Mouse (Mus musculus) liver, embryonic 12.5 days (tissue): ENCODE results near the gene Ddx39b. TPM values are rescaled to one million over a fixed set of nuclear protein-coding genes. Genes with fewer than 3 reads are reported as not detected.
A peak's percentile ranks its signal among the peaks of the same experiment; 100 is the strongest.
"Not testable (repeated sequence)": the region's sequence is repeated elsewhere in the genome, so short reads cannot be mapped to it uniquely, and the experiment has no call there.

Experiments
- ATAC-seq: fragments of 200-750 bp; cut with Nextera tagmentation; 2 replicates; pipeline ENCODE4 v1.8.0; 2017; ENCODE audit warnings: moderate number of reproducible peaks, mild to moderate bottlenecking, moderate library complexity
- H3K27ac ChIP-seq: fragments of 300-500 bp; sonication (generic); 2 replicates; pipeline ENCODE4 v1.5.1; 2016; ENCODE audit warnings: mild to moderate bottlenecking
- H3K27me3 ChIP-seq: fragments of 300-500 bp; sonication (generic); replicated peaks from 2 replicates; pipeline ENCODE4 v1.6.1; 2016; ENCODE audit warnings: mild to moderate bottlenecking, moderate library complexity
- H3K36me3 ChIP-seq: fragments of 300-500 bp; sonication (generic); 2 replicates; pipeline ENCODE4 v1.6.1; 2016; ENCODE audit warnings: mild to moderate bottlenecking, moderate library complexity
- H3K4me1 ChIP-seq: fragments of 300-500 bp; sonication (generic); 2 replicates; pipeline ENCODE4 v1.6.1; 2016
- H3K4me2 ChIP-seq: fragments of 300-500 bp; sonication (generic); 2 replicates; pipeline ENCODE4 v1.6.1; 2016; ENCODE audit warnings: mild to moderate bottlenecking, moderate library complexity
- H3K4me3 ChIP-seq: fragments of 300-500 bp; sonication (generic); 2 replicates; pipeline ENCODE4 v1.5.1; 2016; ENCODE audit warnings: mild to moderate bottlenecking, moderate library complexity
- H3K9ac ChIP-seq: fragments of 300-500 bp; sonication (generic); 2 replicates; pipeline ENCODE4 v1.6.1; 2016; ENCODE audit warnings: mild to moderate bottlenecking, moderate library complexity
- H3K9me3 ChIP-seq: fragments of 300-500 bp; sonication (generic); replicated peaks from 2 replicates; pipeline ENCODE4 v1.6.1; 2016; ENCODE audit warnings: mild to moderate bottlenecking, moderate library complexity
- WGBS: fragments of 180-500 bp; shearing (Covaris S2); methylation state at CpG from one replicate; pipeline ENCODE4 v1.1.7; 2016; ENCODE audit not compliant: insufficient replicate concordance; 5-methylcytosine and 5-hydroxymethylcytosine counted together
- polyA plus RNA-seq: library from polyadenylated mRNA; unstranded; fragments of >200 nt; fragmentation: Nextera tagmentation; extraction: Ambion mirVana; gene quantifications from 2 replicates; pipeline ENCODE4 v1.2.1, GENCODE M21; 2016

Ddx39b gene
- polyA plus RNA-seq, 1 experiment from 2014 or later, result 267 TPM

DNA sequence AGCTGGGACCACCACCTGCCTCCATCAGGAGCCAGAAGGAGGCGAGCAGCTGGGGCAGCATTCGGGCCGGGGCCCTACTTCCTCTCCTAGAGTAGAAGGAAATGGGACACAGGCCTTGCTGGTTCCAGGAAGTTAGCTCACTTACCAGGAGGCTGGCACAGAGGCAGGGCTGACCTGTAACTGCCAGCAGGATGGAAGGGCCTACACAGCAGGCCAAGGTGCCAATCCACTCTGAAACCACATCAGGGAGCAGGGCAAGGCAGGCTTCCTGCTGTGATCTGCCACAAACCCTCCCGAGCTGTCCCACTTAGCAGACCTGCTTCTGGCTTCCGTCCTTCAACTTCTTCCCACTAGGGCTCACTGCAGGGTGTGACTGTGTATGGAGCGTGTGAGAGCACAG is 19.2 kb upstream of the Ddx39b start:
- peak overlapping the region; percentile 17; the same call in 1 of the 2 replicates for H3K27ac ChIP-seq
- H3K4me1 ChIP-seq, result peaks cover 49% of the 10 kb centered on the region
- WGBS, result 52% methylated on average over 6 of the region's 6 CpGs
- H3K9me3 ChIP-seq, result no peaks in the 10 kb centered on the region
- H3K9ac ChIP-seq, result no peak overlapping the region
- no peak for ATAC-seq
- no peaks in the 10 kb centered on the region for H3K27me3 ChIP-seq
- H3K4me2 ChIP-seq, result no peak overlapping the region
- H3K4me3 ChIP-seq, result no peak overlapping the region
- peaks cover 47% of the 10 kb centered on the region for H3K36me3 ChIP-seq

- ATAC-seq, result no peak
- Histone ChIP-seq H3K36me3 (peaks cover 69% of the 10 kb centered on the region), H3K4me1 (peaks cover 35% of the 10 kb centered on the region), H3K27me3 (no peaks in the 10 kb centered on the region), H3K4me3 (no peak overlapping the region), H3K4me2 (no peak overlapping the region), H3K27ac (no peak overlapping the region), H3K9ac (no peak overlapping the region), H3K9me3 (no peaks in the 10 kb centered on the region)
- WGBS, result 86% methylated on average over 4 of the region's 4 CpGs
Observed at GRCm38 (mm10) chr17:35224641-35225040, 16.9 kb upstream of the Ddx39b start.

DNA sequence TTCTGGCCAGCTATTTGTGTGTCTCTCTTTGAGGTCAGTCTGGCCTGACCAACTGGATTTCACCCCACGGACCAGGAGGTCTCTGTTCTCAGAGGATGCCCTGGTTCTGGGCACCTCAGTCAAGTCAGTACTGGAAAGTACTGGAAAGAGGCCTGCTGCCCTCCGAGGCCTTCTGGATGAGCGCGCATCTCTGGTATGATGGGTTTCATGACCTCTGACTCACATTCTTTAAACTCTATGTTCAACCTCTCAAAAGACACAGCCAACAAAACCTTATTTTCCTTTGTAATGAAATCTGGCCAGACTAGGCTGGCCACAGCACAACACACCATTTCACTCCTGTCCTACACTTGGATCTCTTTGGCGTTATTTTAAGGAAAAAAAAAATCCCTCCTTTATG is 16.1 kb upstream of the Ddx39b start:
- Histone ChIP-seq H3K9me3 (no peaks in the 10 kb centered on the region), H3K36me3 (peaks cover 69% of the 10 kb centered on the region), H3K9ac (no peak overlapping the region), H3K4me1 (peaks cover 27% of the 10 kb centered on the region), H3K4me2 (no peak overlapping the region), H3K4me3 (no peak overlapping the region), H3K27ac (no peak overlapping the region), H3K27me3 (no peaks in the 10 kb centered on the region)
- ATAC-seq, result no peak
- WGBS, result 90% methylated on average over 5 of the region's 5 CpGs

GRCm38 (mm10) chr17:35226561-35227046 is 14.9 kb upstream of the Ddx39b start:
- peaks cover 71% of the 10 kb centered on the region for H3K36me3 ChIP-seq
- 67% methylated on average over 14 of the region's 14 CpGs for WGBS

GRCm38 (mm10) chr17:35231022-35231421 is 10.5 kb upstream of the Ddx39b start:
- peaks cover 57% of the 10 kb centered on the region for H3K36me3 ChIP-seq
- no peaks in the 10 kb centered on the region for H3K9me3 ChIP-seq
- H3K4me2 ChIP-seq, result no peak overlapping the region
- no peaks in the 10 kb centered on the region for H3K27me3 ChIP-seq
- no peak overlapping the region for H3K9ac ChIP-seq
- 80% methylated on average over 10 of the region's 10 CpGs for WGBS
- no peak for ATAC-seq
- H3K4me3 ChIP-seq, result no peak overlapping the region
- peaks cover 57% of the 10 kb centered on the region for H3K4me1 ChIP-seq
- H3K27ac ChIP-seq, result no peak overlapping the region

More at GRCm38 (mm10) chr17:35226561-35227046, 14.9 kb upstream of the Ddx39b start:
- H3K27me3 ChIP-seq, result no peaks in the 10 kb centered on the region
- no peak for ATAC-seq
- H3K4me1 ChIP-seq, result peaks cover 34% of the 10 kb centered on the region
- H3K27ac ChIP-seq, result no peak overlapping the region
- H3K9ac ChIP-seq, result no peak overlapping the region
- H3K4me3 ChIP-seq, result no peak overlapping the region
- H3K9me3 ChIP-seq, result no peaks in the 10 kb centered on the region
- H3K4me2 ChIP-seq, result no peak overlapping the region

DNA sequence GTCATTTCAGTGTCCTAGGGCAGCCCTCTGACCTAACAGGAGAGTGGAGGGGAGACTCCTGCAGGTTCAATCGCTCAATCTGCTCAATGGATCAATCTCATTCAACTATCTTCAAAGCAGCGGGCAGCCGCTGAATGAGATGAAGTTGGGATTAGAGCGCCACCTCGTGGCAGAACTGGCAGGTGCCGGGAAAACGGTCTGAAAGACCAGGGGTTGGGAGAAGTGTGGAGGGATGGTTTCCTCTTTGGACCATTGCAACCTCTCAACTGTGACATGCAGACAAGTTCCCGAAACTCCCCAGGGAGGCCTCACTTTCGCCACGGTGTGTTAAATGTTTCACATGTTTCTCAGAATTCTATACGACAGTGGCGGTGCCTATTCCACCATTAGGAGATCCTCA is 9.5 kb upstream of the Ddx39b start:
- Histone ChIP-seq H3K4me1 (peaks cover 54% of the 10 kb centered on the region), H3K27me3 (no peaks in the 10 kb centered on the region), H3K9ac (no peak overlapping the region), H3K4me2 (peak overlapping the region; percentile 96), H3K9me3 (no peaks in the 10 kb centered on the region), H3K36me3 (peaks cover 57% of the 10 kb centered on the region), H3K4me3 (0 out of 2 replicates have a peak overlapping the region, but pooled peaks have one; percentile 3), H3K27ac (peak overlapping the region; percentile 49; the same call in 1 of the 2 replicates)
- ATAC-seq, result no peak
- 11% methylated on average over 12 of the region's 12 CpGs for WGBS

DNA sequence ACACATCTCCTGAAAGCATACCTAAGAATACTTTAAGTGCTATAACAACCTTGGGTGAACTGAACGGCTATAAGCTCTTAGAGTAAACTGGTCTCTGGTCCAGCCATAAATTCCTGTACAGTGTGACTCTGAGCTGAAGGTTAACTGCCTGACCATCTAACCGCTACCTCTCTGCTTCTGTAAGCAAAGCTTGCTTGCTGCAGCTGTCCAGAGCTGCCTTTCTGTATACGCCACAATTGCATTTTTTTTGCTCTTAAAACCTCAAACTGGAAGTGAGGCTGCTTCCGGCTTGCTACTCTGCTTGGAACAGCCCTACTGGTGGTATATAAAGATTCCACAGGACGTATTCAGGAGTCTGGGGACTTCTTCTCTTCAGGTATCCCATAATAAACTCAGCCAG is 8.9 kb upstream of the Ddx39b start:
- H3K4me1 ChIP-seq, result peaks cover 56% of the 10 kb centered on the region
- no peaks in the 10 kb centered on the region for H3K27me3 ChIP-seq
- no peak overlapping the region for H3K9ac ChIP-seq
- peaks cover 52% of the 10 kb centered on the region for H3K36me3 ChIP-seq
- WGBS, result 67% methylated on average over 5 of the region's 5 CpGs
- no peak for ATAC-seq
- H3K9me3 ChIP-seq, result no peaks in the 10 kb centered on the region
- 0 out of 2 replicates have a peak overlapping the region, but pooled peaks have one; percentile 3 for H3K4me3 ChIP-seq
- peak overlapping the region; percentile 49 for H3K27ac ChIP-seq
- H3K4me2 ChIP-seq, result peak overlapping the region; percentile 96

- Histone ChIP-seq H3K9me3 (no peaks in the 10 kb centered on the region), H3K27ac (peak within 1 kb of the TSS; percentile 90), H3K4me3 (peak within 1 kb of the TSS; percentile 77), H3K27me3 (no peaks in the 10 kb centered on the region), H3K4me1 (peaks cover 56% of the 10 kb centered on the region), H3K36me3 (peaks cover 45% of the 10 kb centered on the region), H3K9ac (peak within 1 kb of the TSS; percentile 90), H3K4me2 (peak within 1 kb of the TSS; percentile 96)
- ATAC-seq, result no peak
- 71% methylated on average over 18 of the region's 18 CpGs for WGBS
Observed at GRCm38 (mm10) chr17:35233114-35233980, 8.2 kb upstream of the Ddx39b start, which contains the start of gene Atp6v1g2. Atp6v1g2 (plus strand) TSS chr17:35233660.

DNA sequence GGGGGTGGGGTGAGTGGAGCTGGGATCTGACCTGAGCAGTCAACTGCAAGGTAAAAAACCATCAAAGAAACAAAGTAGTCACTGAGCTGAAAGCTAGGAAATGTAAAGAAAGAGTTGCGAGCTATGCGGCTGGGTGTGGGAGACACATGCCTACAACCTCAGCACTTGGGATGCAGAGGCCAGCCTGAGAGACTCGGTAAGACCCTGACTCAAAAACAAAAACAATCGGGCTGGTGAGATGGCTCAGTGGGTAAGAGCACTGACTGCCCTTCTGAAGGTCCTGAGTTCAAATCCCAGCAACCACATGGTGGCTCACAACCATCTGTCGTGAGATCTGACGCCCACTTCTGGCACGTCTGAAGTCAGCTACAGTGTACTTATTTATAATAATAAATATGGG is 7.5 kb upstream of the Ddx39b start:
- peak overlapping the region; percentile 49 for H3K27ac ChIP-seq
- peaks cover 38% of the 10 kb centered on the region for H3K36me3 ChIP-seq
- H3K27me3 ChIP-seq, ATAC-seq, H3K9me3 ChIP-seq: not testable (repeated sequence)
- 62% methylated on average over 7 of the region's 7 CpGs for WGBS
- H3K9ac ChIP-seq, result 0 out of 2 replicates have a peak overlapping the region, but pooled peaks have one; percentile 90
- H3K4me2 ChIP-seq, result peak overlapping the region; percentile 96
- H3K4me1 ChIP-seq, result peaks cover 56% of the 10 kb centered on the region
- H3K4me3 ChIP-seq, result peak overlapping the region; percentile 77

DNA sequence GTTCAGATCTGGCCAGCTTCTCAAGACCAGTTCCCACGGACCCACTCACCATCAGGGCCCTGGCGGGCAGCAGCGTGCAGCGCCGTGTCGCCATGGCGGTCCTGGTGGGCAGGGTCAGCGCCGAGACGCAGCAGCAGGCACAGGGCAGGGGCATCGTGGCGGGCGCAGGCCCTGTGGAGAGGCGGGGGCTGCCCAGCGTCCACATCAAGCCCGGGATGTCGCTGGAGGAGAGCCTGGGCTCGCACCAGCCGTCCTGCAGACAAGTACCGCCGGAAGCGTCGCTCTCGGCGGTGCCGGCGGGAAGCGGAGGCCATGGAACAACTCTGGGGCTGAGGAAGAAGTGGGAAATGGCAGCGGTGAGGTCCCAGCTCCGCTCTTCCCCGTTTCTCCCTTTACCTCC is 6.6 kb upstream of the Ddx39b start:
- no peaks in the 10 kb centered on the region for H3K27me3 ChIP-seq
- H3K4me3 ChIP-seq, result peak overlapping the region; percentile 77
- peaks cover 30% of the 10 kb centered on the region for H3K36me3 ChIP-seq
- no peaks in the 10 kb centered on the region for H3K9me3 ChIP-seq
- 1% methylated on average over 31 of the region's 31 CpGs for WGBS
- peaks cover 59% of the 10 kb centered on the region for H3K4me1 ChIP-seq
- H3K27ac ChIP-seq, result peak overlapping the region; percentile 90
- ATAC-seq, result no peak; the same call in 1 of the 2 replicates
- H3K9ac ChIP-seq, result peak overlapping the region; percentile 90
- H3K4me2 ChIP-seq, result peak overlapping the region; percentile 96

DNA sequence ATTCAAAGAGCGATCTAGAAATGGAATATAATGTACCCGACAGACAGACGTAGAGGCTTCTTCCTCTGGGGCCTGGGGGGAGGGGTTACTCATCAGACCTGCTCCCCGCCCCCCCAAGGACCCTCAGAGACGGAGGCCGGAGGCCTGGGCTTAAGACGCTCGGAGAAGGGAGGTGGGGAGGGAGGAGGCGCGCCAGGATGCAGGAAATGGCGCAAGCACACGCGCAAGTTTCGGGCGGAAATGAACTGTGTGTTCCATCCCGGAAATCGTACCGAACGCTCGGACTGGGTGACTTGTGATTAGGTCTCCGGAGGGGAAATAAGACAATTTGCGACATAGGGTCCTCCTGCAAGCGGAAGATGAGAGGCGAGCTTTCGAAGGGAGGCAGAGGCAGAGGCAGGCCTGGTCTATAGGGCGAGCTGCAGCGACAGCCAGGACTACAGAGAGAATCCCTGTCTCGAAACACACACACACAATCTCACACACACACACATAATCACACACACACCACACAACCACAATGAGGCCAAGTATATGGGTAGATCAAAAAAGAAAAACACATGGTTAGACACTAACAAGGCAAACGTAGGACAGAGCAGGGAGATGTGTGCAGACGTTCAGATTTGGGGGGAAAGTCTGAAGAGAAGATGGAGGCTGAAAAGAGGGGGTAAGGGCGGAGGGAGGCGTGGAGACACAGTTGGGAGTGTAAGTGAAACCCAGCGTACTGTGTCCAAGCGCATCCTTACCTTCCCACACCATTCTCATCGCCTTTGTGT is 5.7 kb upstream of the Ddx39b start, which contains the start of gene Nfkbil1:
Nfkbil1 (minus strand) TSS at position 179 of the 776 bp plus-strand sequence.
- Histone ChIP-seq H3K27me3 (no peaks in the 10 kb centered on the region), H3K4me1 (peaks cover 66% of the 10 kb centered on the region), H3K27ac (peak within 1 kb of the TSS; percentile 90), H3K9ac (peak within 1 kb of the TSS; percentile 90), H3K4me2 (peak within 1 kb of the TSS; percentile 96), H3K4me3 (peak within 1 kb of the TSS; percentile 77), H3K9me3 (no peaks in the 10 kb centered on the region), H3K36me3 (peaks cover 21% of the 10 kb centered on the region)
- 1% methylated on average over 35 of the region's 35 CpGs for WGBS
- ATAC-seq, result peak; percentile 79
